Mouse (Mus musculus): ENCODE data around the gene Depp1.

DNA sequence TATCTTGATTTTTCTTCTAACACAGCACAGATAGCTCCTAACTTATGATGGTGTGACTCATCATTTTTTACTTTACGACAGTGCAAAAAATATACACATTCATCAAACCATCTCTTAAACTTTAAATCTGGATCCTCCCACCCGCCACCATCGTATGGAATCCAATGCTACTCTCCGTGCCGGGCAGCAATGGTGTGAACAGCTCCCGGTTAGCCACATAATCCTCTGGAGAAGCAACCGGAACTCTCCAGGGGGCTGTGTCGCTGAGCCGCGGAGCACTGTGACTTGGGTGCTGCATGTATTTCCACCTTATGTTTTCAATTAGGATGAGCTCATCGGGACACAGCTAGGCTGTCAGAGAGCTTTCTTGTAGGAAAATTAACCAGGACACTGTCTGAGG lies 7.5 kb upstream of the Depp1 start:
- no peak for TF ChIP-seq CTCF (IDR thresholded peaks at IDR 0.05; ENCODE audit: control insufficient read depth, insufficient read depth, insufficient replicate concordance, low read depth, low read length)
- TF ChIP-seq POLR2A (IDR thresholded peaks at IDR 0.05; ENCODE audit: control insufficient read depth, low read depth, low read length): no peak

All from testis, adult 2 months (tissue).